Mouse (Mus musculus) erythroblast, embryonic 14.5 days (primary cell): ENCODE results near the gene Cacfd1.

Experiments used
- GATA1 ChIP-seq: IDR thresholded peaks from 2 replicates; pipeline ENCODE4 v1.6.1; 2012; ENCODE audit warnings: low read length, inconsistent platforms, mixed read lengths
- TAL1 ChIP-seq: IDR thresholded peaks from 3 replicates; pipeline ENCODE4 v1.6.1; 2012; ENCODE audit warnings: low read length, inconsistent platforms, mixed read lengths

- no peak for TF ChIP-seq GATA1
- no peak for TF ChIP-seq TAL1
These were observed at the start of gene Cacfd1 for GRCm38 (mm10) chr2:27009714-27010244.
